Mouse (Mus musculus) olfactory bulb, adult 2 months (tissue): ENCODE results near the gene Galnt10. TPM values are rescaled to one million over a fixed set of nuclear protein-coding genes. Genes with fewer than 3 reads are reported as not detected.
A peak's percentile ranks its signal among the peaks of the same experiment; 100 is the strongest.

ENCODE experiments used
- H3K27ac ChIP-seq: fragments of 200-500 bp; 2 replicates; pipeline ENCODE4 v1.5.1; 2012; ENCODE audit warnings: low read depth, low read length; ENCODE audit not compliant: insufficient read depth
- H3K4me1 ChIP-seq: fragments of 200-500 bp; 2 replicates; pipeline ENCODE4 v1.6.1; 2012; ENCODE audit warnings: low read length; ENCODE audit not compliant: control insufficient read depth, insufficient read depth
- H3K4me3 ChIP-seq: fragments of 200-500 bp; 2 replicates; pipeline ENCODE4 v1.5.1; 2012; ENCODE audit warnings: mild to moderate bottlenecking, low read depth, low read length, moderate library complexity; ENCODE audit not compliant: insufficient read depth
- CTCF ChIP-seq: fragments of 200-500 bp; IDR thresholded peaks from 2 replicates; pipeline ENCODE4 v1.5.1; 2012; ENCODE audit warnings: low read depth, mild to moderate bottlenecking, low read length, moderate library complexity; ENCODE audit not compliant: insufficient read depth
- POLR2A ChIP-seq: fragments of 200-500 bp; IDR thresholded peaks from 2 replicates; pipeline ENCODE4 v1.6.1; 2012; ENCODE audit warnings: mild to moderate bottlenecking, low read depth, low read length, moderate library complexity; ENCODE audit not compliant: insufficient read depth
- WGBS: fragments of 180-500 bp; shearing (Covaris S2); methylation state at CpG from one replicate; pipeline ENCODE4 v1.1.7; 2018; 5-methylcytosine and 5-hydroxymethylcytosine counted together
- polyA plus RNA-seq: library from polyadenylated mRNA; stranded (reverse); fragments of >200 nt; gene quantifications from 2 replicates; pipeline ENCODE4 v1.2.4, GENCODE M21; 2012; ENCODE audit warnings: low replicate concordance; ENCODE audit not compliant: missing spikeins, insufficient read depth, insufficient read length

The Galnt10 gene
- polyA plus RNA-seq, 1 experiment, result not detected

- peak overlapping the region; percentile 66 for H3K4me3 ChIP-seq
- TF ChIP-seq CTCF, result no peak
- TF ChIP-seq POLR2A, result no peak
- H3K4me1 ChIP-seq, result peaks cover 12% of the 10 kb centered on the region
- 21% methylated on average over 22 of the region's 22 CpGs for WGBS
- H3K27ac ChIP-seq, result no peak overlapping the region
These were observed 155.2 kb downstream of the Galnt10 start for GRCm38 (mm10) chr11:57800266-57800951.

- 3% methylated on average over 65 of the region's 66 CpGs for WGBS
These were observed 155.9 kb downstream of the Galnt10 start, which contains the start of gene Sap30l for GRCm38 (mm10) chr11:57800971-57801765. TSS of gene Sap30l (plus strand) at chr11:57801637.

GRCm38 (mm10) chr11:57801766-57802510, 156.7 kb downstream of the Galnt10 start:
- no peak for TF ChIP-seq CTCF
- no peak for TF ChIP-seq POLR2A
- Histone ChIP-seq H3K4me1 (peaks cover 12% of the 10 kb centered on the region), H3K4me3 (peak overlapping the region; percentile 78), H3K27ac (no peak overlapping the region)
- under 1% methylated on average over 82 of the region's 85 CpGs for WGBS

More at GRCm38 (mm10) chr11:57800971-57801765, 155.9 kb downstream of the Galnt10 start, which contains the start of gene Sap30l:
- peak within 1 kb of the TSS; percentile 78 for H3K4me3 ChIP-seq
- TF ChIP-seq POLR2A (0 out of 2 replicates have a peak, but pooled peaks have one; percentile 36), CTCF (no peak)
- no peak within 1 kb of the TSS for H3K27ac ChIP-seq
- peaks cover 12% of the 10 kb centered on the region for H3K4me1 ChIP-seq

- Histone ChIP-seq H3K4me1 (peaks cover 12% of the 10 kb centered on the region), H3K27ac (no peak overlapping the region), H3K4me3 (peak overlapping the region; percentile 78)
- WGBS, result 1% methylated on average over 18 of the region's 18 CpGs
- TF ChIP-seq POLR2A, result no peak
- no peak for TF ChIP-seq CTCF
These were observed 157.2 kb downstream of the Galnt10 start for GRCm38 (mm10) chr11:57802511-57802870.

GRCm38 (mm10) chr11:57805047-57805446, 159.8 kb downstream of the Galnt10 start:
- Histone ChIP-seq H3K4me1 (peaks cover 12% of the 10 kb centered on the region), H3K4me3 (no peak overlapping the region), H3K27ac (no peak overlapping the region)
- TF ChIP-seq CTCF, result no peak
- no peak for TF ChIP-seq POLR2A
- WGBS, result 42% methylated on average over 3 of the region's 3 CpGs

GRCm38 (mm10) chr11:57809017-57809731, 163.9 kb downstream of the Galnt10 start:
- no peak overlapping the region for H3K27ac ChIP-seq
- H3K4me1 ChIP-seq, result no peaks in the 10 kb centered on the region
- TF ChIP-seq POLR2A, result no peak
- no peak overlapping the region for H3K4me3 ChIP-seq
- WGBS, result 91% methylated on average over 17 of the region's 17 CpGs

- no peak overlapping the region for H3K4me3 ChIP-seq
- TF ChIP-seq CTCF (no peak), POLR2A (no peak)
- no peaks in the 10 kb centered on the region for H3K4me1 ChIP-seq
- WGBS, result 87% methylated on average over 8 of the region's 8 CpGs
- H3K27ac ChIP-seq, result no peak overlapping the region
These were observed 164.5 kb downstream of the Galnt10 start for GRCm38 (mm10) chr11:57809732-57810098.

- no peak for TF ChIP-seq POLR2A
- no peak for TF ChIP-seq CTCF
- Histone ChIP-seq H3K4me3 (no peak overlapping the region), H3K4me1 (no peaks in the 10 kb centered on the region), H3K27ac (no peak overlapping the region)
- 84% methylated on average over 7 of the region's 7 CpGs for WGBS
These were observed 165.8 kb downstream of the Galnt10 start for GRCm38 (mm10) chr11:57811006-57811405.

GRCm38 (mm10) chr11:57812212-57812611, 167.0 kb downstream of the Galnt10 start:
- no peaks in the 10 kb centered on the region for H3K4me1 ChIP-seq
- H3K27ac ChIP-seq, result no peak overlapping the region
- 99% methylated on average over 8 of the region's 8 CpGs for WGBS
- no peak overlapping the region for H3K4me3 ChIP-seq
- TF ChIP-seq CTCF (no peak), POLR2A (no peak)
